Mouse (Mus musculus): ENCODE results near the gene Myo10. TPM values are rescaled to one million over a fixed set of nuclear protein-coding genes. Genes with fewer than 3 reads are reported as not detected.
A peak's percentile ranks its signal among the peaks of the same experiment; 100 is the strongest.

The Myo10 gene
- total RNA-seq (2021) = 99.6 and 103 TPM in 2 replicates
- long read RNA-seq, experiment 1, partial matches to known transcripts = 7 of 21 reads
- long read RNA-seq, experiment 1, other reads (novel, unspliced or antisense) = 14 of 21 reads
- long read RNA-seq, experiment 2, partial matches to known transcripts = 9 of 35 reads
- long read RNA-seq, experiment 2, other reads (novel, unspliced or antisense) = 26 of 35 reads

DNA sequence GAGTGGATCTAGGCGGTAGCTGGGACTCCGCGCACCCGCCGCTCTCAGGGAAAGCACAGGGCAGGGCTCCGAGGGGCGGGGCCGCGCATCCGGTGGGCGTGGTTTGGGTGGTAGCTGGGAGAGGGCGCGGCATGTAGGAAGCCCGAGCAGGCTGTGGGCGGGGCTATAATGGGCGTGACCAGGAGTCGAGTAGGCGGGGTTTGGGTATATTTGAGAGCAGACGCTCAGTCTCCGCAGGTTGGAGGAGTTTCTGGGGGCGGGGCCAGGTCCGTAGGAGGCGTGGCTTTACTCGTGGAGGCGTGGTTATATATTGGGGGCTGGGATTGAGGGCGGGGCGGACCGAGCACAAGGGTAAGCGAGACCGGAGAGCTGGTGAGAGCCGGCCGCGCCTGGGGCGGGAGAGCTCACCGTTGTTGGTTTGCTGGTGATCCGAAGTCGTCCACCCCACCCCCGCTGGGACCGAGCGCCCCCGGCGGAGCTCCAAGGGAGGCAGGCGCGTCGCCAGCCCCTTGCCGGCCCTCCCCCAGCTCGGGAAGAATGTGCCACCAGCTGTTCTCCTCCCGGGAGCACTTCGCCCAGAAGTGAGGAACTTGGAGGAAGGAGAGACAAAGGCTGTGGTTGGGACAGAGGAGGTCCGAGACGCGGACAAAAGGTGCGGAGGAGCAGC, at the start of gene Myo10:
TSS of gene Myo10 (plus strand) at position 326 of the 667 bp plus-strand sequence.
- DNase-seq = peak; percentile 100

DNA sequence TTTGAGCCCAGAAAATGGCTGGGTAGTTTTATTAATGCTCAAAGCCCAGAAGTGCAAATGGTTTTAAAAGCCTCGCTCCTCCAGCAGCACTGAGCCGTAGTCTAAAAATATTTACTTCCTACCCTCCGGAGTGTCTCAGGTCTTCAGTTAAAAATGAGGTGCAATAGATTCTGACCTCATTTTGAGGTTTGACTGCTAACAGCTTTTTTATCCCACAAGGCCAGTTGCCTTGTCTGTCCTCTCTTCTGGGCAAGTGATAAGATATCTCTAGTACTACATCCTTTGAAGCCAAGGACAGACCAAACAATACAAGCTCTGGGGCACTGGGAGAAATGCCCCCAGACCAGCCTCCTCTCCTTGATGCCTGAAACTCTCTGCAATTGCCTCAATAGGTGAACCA, 49.2 kb upstream of the Myo10 start:
- no peak for DNase-seq

DNA sequence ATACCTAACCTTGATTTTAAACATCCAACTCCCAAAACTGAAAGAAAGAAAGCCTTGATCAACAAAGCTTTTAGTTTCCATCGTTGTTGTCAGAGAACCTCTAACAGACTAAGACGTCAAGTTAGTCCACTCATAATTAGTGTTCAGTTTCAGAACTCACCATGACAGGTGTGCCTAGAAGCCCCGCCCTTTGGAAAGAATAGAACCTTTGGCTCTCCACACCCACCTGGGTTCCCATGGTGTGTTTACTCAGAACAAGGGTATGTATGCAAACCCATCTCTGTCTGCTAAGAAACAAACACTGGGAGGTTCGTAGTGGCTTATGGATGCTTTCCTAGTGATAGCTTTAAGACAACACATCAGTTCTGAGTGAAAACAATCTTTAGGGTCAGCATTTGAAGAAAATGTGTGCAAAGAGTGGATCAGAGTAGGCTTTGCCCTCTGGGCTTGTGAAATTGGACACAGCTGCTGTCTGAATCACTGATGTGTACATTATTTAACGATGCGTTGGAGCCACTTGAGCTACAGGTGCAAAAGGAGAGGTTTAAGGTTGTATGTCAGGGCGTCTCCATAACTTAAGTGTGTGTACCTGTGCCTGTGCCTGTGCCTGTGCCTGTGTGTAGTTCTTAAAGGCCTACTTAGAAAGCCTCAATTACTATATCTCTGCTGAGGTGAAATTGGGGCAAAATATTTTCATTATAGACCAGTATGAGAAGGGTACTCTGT, 48.3 kb upstream of the Myo10 start:
- no peak for DNase-seq

DNA sequence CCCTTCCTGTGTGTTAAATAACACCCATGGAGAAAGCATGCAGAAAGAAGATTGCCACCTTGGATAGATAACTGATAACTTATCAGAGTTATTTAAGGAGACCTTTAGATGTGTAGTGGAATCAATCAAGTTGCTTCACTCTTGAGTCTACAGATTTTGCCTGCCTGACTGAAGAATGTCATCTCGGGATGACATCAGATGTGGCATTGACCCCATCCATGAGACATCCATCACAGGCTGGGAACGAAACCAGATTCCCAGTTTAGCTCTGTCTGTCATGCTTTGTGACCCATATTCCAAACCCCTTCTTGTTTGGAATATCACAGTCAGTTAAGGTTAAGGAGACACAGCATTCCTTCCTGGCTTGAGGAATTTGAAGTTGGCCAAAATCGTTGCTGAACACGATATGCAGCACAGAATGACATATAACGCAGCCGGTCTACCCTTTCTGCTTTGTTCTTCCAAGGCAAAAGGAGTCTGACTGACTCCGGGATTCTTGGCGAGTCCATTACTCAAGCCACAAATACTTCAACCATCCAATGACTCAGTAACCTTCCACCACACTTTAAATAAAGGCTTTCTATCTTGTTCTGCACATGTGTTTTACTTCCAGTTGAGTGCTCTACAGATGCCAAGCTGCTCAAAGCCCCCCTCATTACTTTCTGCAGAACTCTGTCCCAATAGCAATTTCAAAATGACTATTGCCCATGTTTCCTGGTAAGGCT, 44.8 kb upstream of the Myo10 start:
- DNase-seq = peak; percentile 68

DNA sequence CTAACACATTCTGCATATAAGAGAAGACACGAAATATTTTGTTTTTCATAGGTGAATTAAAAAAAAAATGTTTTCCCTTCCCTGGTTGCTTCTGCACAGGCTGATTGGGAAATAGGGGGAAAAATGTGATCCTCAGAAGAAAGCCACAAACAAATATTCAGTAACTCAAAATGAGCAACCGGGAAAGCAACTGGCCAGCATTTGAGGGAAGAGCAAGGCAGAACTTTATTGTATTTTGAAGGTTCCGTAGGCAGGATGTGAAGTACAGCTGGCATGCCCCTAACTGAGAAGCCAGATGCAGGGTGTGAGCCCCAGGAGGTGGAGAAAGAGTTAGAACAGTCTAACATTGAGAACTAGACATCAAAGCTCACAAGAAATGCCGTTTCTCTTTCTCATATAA, 44.0 kb upstream of the Myo10 start:
- no peak for DNase-seq

DNA sequence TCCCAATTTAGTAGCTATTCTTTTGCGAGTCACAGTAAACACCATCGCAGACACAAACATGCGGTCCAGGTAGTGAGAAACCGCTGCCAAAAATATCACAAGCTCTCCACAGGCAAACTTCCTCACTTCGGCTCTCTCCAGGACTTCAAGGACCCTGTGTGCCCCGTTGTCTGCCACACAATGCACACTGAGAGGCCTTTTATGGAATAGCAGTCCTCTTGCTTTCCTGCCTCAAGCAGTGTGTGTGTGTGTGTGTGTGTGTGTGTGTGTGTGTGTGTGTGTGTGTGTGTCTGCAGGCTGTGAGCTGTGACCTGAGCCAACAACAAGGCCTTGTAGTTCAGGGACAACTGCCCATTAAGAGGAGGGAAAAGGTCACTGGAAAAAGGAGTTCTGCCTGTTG, 41.6 kb upstream of the Myo10 start:
- peak; percentile 79 for DNase-seq

DNA sequence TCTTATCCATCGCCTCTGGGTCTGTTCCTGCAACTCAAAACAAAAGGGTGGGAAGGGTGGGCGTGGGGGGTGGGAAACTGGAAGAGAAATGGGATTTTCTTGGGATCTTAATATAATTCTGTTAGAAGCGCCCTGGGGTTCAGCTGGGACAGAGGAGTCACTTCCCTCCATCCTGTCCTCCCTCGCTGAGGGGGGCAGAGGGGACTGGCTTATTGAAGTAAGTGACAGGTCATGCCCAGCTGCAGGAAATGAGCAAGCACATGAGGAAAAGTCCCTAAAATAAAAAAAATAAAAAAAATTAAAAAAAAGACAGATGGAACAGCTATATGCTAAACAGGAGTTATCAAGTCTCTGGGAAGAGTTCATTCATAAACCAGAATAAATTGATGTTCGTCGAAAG, 40.3 kb upstream of the Myo10 start:
- no peak for DNase-seq

DNA sequence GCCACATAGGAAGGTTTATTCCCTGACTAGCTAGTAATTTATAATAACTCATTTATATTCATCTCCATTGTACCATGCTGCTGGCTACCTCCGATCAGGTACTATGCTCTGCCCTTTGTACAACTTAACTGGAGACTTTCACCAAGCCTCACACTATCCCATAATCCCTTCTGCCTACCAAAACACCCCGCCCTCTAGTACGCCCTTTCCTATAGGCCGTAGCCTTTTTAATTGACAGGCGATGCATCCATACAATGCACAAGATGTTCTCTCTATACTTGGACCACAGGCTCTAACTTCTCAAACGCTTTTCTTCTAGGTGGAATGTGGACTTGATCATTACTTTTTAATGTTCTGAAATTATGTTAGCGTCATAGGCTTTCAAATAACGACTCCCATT, 39.0 kb upstream of the Myo10 start:
- no peak for DNase-seq

DNA sequence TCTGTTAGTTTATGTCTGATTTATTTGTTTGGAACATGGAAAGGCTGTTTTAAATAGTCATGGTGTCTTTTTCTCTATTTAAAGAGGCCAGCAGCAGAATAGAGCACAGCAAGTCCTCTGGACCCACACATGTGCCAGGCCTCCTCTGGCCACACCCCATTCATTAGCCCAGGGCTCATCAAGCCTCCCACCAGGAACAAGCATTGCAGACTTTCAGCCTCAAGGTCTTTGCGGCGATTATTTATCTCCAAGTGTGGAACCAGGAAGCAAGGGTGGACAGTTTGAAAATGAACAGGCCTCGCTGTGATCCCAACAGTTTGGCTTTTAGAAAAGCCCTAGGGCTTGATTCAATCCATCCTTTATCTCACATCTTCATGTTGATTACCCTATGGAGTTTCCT, 35.5 kb upstream of the Myo10 start:
- peak; percentile 49 for DNase-seq

DNA sequence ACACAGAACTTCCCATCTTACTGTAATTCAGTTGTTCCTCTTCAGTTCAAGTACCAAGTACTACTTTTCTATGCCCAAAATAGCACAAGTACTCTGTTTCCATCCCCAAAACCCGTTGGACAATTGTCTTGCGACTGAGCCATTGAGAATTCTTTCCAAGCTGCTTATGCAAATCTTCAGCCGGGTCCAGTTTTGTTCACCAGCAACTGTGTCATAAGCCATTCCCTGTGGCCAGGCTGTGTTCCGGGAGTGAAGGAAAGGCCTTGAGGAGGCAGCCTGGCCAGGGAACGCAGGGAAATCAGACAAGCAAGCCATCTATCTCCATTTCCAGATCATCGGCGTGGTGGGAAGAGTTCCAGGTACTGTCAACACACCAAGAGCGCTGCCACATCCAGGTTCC, 34.4 kb upstream of the Myo10 start:
- DNase-seq = peak; percentile 43

DNA sequence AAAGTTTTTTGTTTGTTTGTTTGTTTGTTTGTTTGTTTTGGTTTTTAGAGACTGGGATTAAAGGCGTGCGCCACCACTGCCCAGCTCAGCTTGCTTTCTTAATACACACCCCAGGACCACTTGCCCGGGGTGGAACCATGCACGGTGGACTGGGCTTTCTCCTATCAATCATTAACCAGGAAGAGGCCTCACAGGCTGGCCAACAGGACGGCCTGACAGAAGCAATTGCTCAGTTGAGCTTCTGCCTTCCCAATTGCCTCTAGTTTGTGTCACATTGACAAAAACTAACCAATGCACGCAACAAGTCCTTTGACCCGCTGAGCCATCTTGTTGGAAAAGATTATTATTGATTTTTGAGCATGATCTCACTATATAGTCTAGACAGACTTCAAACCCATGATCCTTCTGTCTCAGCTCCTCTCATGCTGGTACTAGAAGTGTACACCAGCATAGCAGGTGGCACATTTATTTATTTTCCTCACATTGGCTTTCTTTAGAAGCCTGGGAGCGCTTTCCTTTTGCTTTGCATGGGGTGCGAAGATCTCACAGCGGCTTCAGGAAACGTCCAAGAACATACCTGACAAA, 32.9 kb upstream of the Myo10 start:
- DNase-seq = no peak

DNA sequence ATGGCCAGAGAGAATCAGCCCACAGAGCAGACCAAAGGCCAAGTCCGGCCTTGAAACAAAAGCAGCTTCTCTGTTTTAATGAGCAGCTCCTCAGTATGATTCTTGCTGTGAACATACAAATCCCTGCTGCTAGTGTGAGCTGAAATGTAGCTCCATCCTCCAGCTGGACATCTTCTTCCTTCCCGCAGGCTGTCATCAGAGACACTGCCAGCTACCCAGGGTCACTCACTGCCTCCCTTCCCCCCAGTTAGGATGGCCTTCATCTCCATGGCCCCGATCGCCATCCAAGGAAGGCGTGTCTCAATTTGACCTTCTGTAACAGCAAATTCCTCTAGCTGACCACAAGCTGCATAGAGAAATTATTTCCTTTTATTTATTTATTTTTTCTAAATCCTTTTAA, 32.4 kb upstream of the Myo10 start:
- DNase-seq = peak; percentile 88

DNA sequence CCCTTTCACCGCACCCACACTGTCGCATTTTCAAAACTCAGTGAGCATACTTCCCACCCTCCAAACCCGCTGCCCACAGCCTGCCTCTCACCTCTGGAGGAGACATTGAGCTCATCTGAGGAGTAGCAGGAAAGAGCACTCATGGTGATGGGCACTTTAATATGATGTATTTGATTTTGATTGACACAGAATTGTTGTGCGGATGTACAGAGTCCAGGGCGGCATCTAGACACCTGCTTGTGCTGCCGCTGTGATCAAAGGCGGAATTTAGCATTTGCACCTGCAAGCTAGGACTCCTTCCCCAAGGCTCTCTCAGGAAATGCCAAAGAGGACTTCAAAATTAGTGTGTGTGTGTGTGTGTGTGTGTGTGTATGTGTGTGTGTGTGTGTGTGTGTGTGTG, 31.4 kb upstream of the Myo10 start:
- no peak for DNase-seq

DNA sequence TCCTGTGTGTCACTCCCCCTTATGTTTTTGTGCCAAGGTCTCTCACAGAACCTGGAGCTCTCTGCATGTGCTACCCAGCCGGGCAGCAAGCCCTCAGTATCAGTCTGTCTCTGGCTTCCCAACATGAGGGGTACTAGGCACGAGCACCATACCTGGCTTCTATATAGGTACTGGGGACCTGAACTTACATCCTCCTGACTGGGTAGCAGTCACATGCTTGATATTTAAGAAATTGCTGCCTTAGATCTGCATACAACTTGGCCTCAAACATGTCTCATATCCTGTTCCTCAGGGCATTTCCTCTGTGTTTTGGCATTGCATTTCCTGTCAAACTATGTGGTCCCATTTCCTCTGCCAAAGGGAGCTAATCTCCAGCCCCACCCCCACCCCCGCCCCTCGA, 30.4 kb upstream of the Myo10 start:
- DNase-seq = no peak

DNA sequence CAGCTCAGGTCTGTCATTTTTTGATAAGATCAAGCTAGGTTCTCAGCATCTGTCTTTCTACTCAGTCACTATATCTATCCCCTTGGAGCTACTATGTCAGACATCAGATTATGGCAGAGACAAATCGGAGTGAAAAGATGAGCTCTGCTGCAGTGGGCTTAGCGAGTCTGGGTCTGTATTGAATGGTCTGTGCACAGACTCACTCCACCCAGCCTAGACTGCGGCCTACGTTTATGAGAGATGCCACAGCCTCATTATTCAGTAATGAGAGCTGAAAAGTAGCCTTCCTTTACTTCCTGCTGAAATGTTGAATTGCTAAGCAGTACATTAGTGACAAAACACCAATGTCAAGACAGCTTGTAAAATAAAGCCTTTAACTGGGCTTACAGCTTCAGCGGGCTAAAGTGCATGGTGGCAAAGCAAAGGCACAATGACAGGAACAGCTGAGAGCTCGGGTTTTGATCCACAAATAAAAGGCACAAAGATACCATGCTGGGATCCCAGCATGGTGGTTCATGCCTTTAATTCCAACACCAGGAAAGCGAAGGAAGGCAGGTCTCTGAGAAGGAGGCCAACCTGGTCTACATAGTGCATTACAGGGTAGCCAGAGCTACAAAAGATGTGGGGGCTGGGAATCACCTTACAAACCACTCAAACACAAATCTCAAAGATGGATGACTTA, 28.7 kb upstream of the Myo10 start:
- DNase-seq = no peak

DNA sequence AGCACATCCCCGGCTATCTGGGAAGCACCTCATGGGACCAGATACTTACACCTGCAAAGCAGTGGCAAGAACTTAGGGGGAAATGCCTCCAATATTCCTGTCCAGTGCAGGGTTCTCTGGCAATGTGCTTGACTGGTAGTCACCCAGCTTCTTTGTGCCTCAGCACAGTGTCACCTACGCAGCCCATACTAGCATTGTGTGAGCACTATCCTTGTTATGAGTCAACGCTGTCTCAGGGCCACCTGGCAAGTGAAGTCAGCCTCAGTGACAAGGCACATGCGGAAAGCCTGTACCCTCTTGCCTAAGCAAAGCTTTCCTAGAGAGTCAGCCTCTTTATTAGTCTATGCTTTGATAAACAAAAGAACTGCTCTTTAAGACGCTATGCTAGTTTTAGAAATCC, 24.0 kb upstream of the Myo10 start:
- DNase-seq = peak; percentile 56

DNA sequence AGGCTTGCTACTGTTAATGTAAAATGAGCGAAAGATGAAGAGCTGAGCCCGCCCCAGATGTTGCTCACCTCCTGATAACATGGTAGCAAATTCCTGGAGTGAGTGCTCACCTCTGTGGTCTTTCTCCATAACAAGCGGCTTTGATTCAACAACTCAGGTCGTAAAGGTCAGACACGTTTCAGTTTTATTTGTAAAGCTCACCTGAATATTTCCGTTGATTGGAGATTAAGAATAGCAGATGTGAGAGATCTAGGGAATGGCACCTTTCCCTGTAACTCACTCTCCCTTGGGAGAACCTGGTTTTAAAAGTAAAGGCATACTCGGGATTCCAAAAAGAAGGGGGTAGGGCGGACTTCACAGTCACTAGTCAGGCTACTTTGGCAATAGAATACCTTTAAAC, 20.0 kb upstream of the Myo10 start:
- no peak for DNase-seq

DNA sequence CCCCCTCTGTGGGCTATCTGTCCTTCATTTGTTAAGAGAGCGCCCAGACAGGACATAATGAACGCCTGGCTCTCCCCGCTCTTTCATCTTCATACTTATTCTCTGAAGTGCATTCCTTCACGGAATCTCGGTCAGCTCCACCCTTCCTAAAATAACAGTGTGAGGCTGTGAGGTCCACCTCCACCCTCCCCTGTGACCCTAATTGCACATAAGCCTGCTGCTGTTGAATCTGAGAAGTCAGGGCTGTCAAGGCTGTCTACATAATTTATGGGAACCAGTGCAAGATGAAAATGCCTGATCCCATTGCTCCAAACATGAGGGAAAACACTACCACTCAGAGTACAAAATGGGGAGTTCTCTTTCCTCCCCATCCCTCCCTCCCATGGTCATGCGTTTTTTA, 19.0 kb upstream of the Myo10 start:
- no peak for DNase-seq

DNA sequence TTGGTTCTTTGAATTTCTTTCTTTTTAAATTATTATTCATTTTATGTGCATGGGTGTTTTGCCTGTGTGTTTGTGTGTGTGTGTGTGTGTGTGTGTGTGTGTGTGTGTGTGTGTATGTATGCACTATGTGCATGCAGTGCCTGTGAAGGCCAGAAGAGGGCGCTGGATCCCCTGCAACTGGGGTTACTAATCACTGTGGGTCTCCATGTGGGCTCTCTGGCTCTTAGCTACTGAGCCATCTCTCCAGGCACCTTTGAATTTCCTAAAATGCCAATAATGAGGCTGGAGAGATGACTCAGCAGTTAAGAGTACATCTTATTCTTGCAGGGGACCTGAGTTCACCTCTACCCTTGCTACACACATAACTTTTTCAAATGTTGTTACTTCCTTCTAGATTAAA, 18.1 kb upstream of the Myo10 start:
- no peak for DNase-seq

DNA sequence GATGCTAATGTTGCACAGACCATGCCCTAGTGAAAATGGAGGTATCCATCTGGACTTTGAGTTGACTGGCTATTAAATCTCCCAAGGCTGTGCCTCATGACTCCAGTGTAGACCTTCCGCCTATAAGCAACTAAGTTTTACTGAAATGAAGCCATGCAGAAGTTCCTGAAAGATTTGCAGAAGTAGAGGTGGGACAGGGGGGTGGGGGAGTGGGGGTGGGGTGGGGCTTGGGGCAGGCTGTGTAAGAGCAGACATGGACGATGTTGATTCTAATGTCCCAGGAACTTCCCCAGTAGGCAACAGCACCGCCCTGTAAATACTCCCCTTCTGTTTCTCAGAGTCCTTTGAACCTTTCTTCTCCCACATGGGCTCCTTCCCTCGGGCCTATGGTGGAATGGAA, 16.9 kb upstream of the Myo10 start:
- no peak for DNase-seq

DNA sequence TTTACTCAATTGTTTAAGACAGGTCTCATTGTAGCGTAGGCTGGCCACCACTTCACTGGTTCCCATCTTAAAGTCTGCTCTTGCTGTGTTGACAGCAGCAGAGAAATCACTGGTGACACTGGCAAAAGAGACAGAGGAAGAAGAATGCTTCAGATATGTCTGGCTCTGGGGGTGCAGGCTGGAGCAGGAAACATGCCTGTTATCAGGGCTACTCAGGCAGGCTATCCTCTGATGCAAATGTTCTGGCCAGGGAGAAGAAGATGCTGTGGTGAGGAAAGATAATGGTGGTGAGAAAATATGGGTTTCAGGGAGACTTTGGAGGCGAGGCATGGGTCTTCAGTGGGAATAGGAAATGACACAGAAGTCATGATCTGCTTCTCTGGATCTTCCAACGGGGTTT, 13.6 kb upstream of the Myo10 start:
- no peak for DNase-seq

DNA sequence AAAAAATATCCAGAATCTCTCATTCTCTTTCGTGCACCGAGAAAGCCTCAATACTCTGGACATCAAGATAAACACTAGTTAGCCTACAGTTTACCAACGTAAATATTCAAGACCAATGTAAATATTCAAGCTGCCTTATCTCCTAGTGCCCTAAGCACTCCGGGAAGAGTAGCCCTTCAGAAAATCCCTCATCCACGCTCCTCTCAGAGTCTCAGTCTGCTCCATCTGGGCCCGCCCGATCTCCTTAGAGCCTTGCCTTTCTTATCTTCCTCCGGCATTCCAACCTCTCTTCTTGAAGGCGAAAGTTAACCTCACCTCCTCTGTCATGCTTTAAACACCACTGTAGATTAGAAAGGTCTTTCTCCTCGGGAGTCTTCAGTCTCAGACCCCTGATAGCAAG, 13.1 kb upstream of the Myo10 start:
- DNase-seq = no peak

All from adrenal gland, postnatal 14 days (tissue).